Mouse (Mus musculus) olfactory bulb, adult 2 months (tissue): ENCODE measurements around the gene Rpl12.

Source experiments
- CTCF ChIP-seq: fragments of 200-500 bp; IDR thresholded peaks from 2 replicates; pipeline ENCODE4 v1.5.1; 2012; ENCODE audit warnings: low read depth, mild to moderate bottlenecking, low read length, moderate library complexity; ENCODE audit not compliant: insufficient read depth
- POLR2A ChIP-seq: fragments of 200-500 bp; IDR thresholded peaks from 2 replicates; pipeline ENCODE4 v1.6.1; 2012; ENCODE audit warnings: mild to moderate bottlenecking, low read depth, low read length, moderate library complexity; ENCODE audit not compliant: insufficient read depth

DNA sequence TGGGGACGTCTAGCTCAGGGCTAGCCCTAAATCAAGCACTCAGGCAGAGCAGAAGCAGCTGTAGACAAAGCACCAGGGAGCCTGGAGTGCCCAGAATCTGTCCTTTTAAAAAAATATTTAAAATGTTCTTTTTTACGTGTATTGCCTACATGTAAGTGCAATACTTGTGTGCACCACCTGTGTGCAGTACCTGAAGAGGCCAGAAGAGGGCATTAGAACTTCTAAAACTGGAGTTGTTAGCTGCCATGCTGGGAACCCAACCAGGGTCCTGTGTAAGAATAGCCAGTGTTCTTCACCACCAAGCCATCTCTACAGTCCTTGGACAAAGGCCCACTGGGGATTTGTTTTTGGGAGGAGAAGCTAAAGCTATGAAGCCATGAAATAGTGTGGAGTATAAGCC is 6.8 kb upstream of the Rpl12 start:
- TF ChIP-seq POLR2A, result no peak
- TF ChIP-seq CTCF, result no peak
